Mouse (Mus musculus) frontal cortex, postnatal 14 days (tissue): ENCODE data around the gene Scamp1.

ENCODE experiments used
- DNase-seq, 2 experiments: peaks; one replicate each; pipeline ENCODE4 v3.0.0; 2022; ENCODE audit warnings: low spot score in 2 of 2

Gene Scamp1

GRCm38 (mm10) chr13:94224717-94225705 is 60.6 kb downstream of the Scamp1 start:
- DNase-seq, result no peak

GRCm38 (mm10) chr13:94223609-94224008 is 62.0 kb downstream of the Scamp1 start:
- no peak for DNase-seq

- DNase-seq, result no peak
Observed at GRCm38 (mm10) chr13:94212716-94213115, 72.9 kb downstream of the Scamp1 start.

GRCm38 (mm10) chr13:94212179-94212578 is 73.5 kb downstream of the Scamp1 start:
- no peak for DNase-seq

- no peak for DNase-seq
Observed at GRCm38 (mm10) chr13:94211236-94212119, 74.2 kb downstream of the Scamp1 start.

GRCm38 (mm10) chr13:94208892-94209291 is 76.8 kb downstream of the Scamp1 start:
- no peak for DNase-seq

GRCm38 (mm10) chr13:94207973-94208372 is 77.7 kb downstream of the Scamp1 start:
- DNase-seq, result no peak

- DNase-seq, result no peak
Observed at GRCm38 (mm10) chr13:94205234-94205633, 80.4 kb downstream of the Scamp1 start.

GRCm38 (mm10) chr13:94199829-94200228 is 85.8 kb downstream of the Scamp1 start:
- DNase-seq, result no peak

- no peak for DNase-seq
Observed at GRCm38 (mm10) chr13:94198616-94199015, 87.0 kb downstream of the Scamp1 start.

- no peak for DNase-seq
Observed at GRCm38 (mm10) chr13:94193227-94193626, 92.4 kb downstream of the Scamp1 start.

GRCm38 (mm10) chr13:94190386-94190785 is 95.3 kb downstream of the Scamp1 start:
- no peak for DNase-seq

- no peak for DNase-seq
Observed at GRCm38 (mm10) chr13:94188200-94189086, 97.2 kb downstream of the Scamp1 start.

GRCm38 (mm10) chr13:94185631-94186030 is 100.0 kb downstream of the Scamp1 start:
- DNase-seq, result no peak

- DNase-seq, result no peak
Observed at GRCm38 (mm10) chr13:94184726-94185456, 100.8 kb downstream of the Scamp1 start.

GRCm38 (mm10) chr13:94183372-94184021 is 102.2 kb downstream of the Scamp1 start:
- no peak for DNase-seq

- DNase-seq, result no peak
Observed at GRCm38 (mm10) chr13:94182026-94182425, 103.6 kb downstream of the Scamp1 start.

GRCm38 (mm10) chr13:94180477-94181420 is 104.9 kb downstream of the Scamp1 start:
- DNase-seq, result no peak
